Mouse (Mus musculus): ENCODE measurements around the gene Rnf26. TPM values are rescaled to one million over a fixed set of nuclear protein-coding genes. Genes with fewer than 3 reads are reported as not detected.

The Rnf26 gene
- polyA plus RNA-seq, 1 experiment from 2014 or later, result 75.6 TPM

Other genes with a start within 250 kb of the Rnf26 start
- gene Thy1, start 70.1 kb downstream of the Rnf26 start, polyA plus RNA-seq (2016; fragmentation: Nextera tagmentation; extraction: Ambion mirVana), result 0.14 TPM in 1 of 2 replicates, not detected in the other
- gene Usp2, start 46.5 kb downstream of the Rnf26 start, polyA plus RNA-seq (2016; fragmentation: Nextera tagmentation; extraction: Ambion mirVana), result 13.5 and 14.3 TPM in 2 replicates
- gene Mfrp, start 11.8 kb downstream of the Rnf26 start, polyA plus RNA-seq (2016; fragmentation: Nextera tagmentation; extraction: Ambion mirVana), result 0.14 and 0.30 TPM in 2 replicates
- gene C1qtnf5, start 6.3 kb downstream of the Rnf26 start, polyA plus RNA-seq (2016; fragmentation: Nextera tagmentation; extraction: Ambion mirVana), result 0.31 and 1.1 TPM in 2 replicates
- 0.22 and 0.75 TPM in 2 replicates for gene Gm49380, start within 50 bp of the Rnf26 start, polyA plus RNA-seq (2016; fragmentation: Nextera tagmentation; extraction: Ambion mirVana)
- gene Mcam, start 21.0 kb upstream of the Rnf26 start, polyA plus RNA-seq (2016; fragmentation: Nextera tagmentation; extraction: Ambion mirVana), result 10.8 and 11.2 TPM in 2 replicates
- 21.1 and 22.8 TPM in 2 replicates for gene Cbl, start 120.5 kb upstream of the Rnf26 start, polyA plus RNA-seq (2016; fragmentation: Nextera tagmentation; extraction: Ambion mirVana)
- gene Ccdc153, start 127.2 kb upstream of the Rnf26 start, polyA plus RNA-seq (2016; fragmentation: Nextera tagmentation; extraction: Ambion mirVana), result not detected in 2 replicates
- 0.14 TPM in 1 of 2 replicates, not detected in the other for gene Pdzd3, start 138.0 kb upstream of the Rnf26 start, polyA plus RNA-seq (2016; fragmentation: Nextera tagmentation; extraction: Ambion mirVana)
- 2.4 and 3.3 TPM in 2 replicates for gene Nlrx1, start 155.1 kb upstream of the Rnf26 start, polyA plus RNA-seq (2016; fragmentation: Nextera tagmentation; extraction: Ambion mirVana)
- gene Abcg4, start 175.1 kb upstream of the Rnf26 start, polyA plus RNA-seq (2016; fragmentation: Nextera tagmentation; extraction: Ambion mirVana), result 4.3 and 7.2 TPM in 2 replicates
- gene Hinfp, start 192.2 kb upstream of the Rnf26 start, polyA plus RNA-seq (2016; fragmentation: Nextera tagmentation; extraction: Ambion mirVana), result 30.0 and 30.7 TPM in 2 replicates
- gene C2cd2l, start 206.8 kb upstream of the Rnf26 start, polyA plus RNA-seq (2016; fragmentation: Nextera tagmentation; extraction: Ambion mirVana), result 9.8 and 17.5 TPM in 2 replicates
- gene Dpagt1, start 212.5 kb upstream of the Rnf26 start, polyA plus RNA-seq (2016; fragmentation: Nextera tagmentation; extraction: Ambion mirVana), result 46.2 and 46.7 TPM in 2 replicates
- gene H2afx, start 221.2 kb upstream of the Rnf26 start, polyA plus RNA-seq (2016; fragmentation: Nextera tagmentation; extraction: Ambion mirVana), result 548 and 554 TPM in 2 replicates
- gene Hmbs, start 230.7 kb upstream of the Rnf26 start, polyA plus RNA-seq (2016; fragmentation: Nextera tagmentation; extraction: Ambion mirVana), result 155 and 184 TPM in 2 replicates
- gene Vps11, start 248.2 kb upstream of the Rnf26 start, polyA plus RNA-seq (2016; fragmentation: Nextera tagmentation; extraction: Ambion mirVana), result 30.9 and 34.8 TPM in 2 replicates

All from hindbrain, embryonic 10.5 days (tissue).